8 mouse cellular contexts compared by ENCODE assay signal in genomic region chr16:30388522-30389209, GRCm38 (mm10). TPM values are rescaled to one million over a fixed set of nuclear protein-coding genes. Genes with fewer than 3 reads are reported as not detected.
A peak's percentile ranks its signal among the peaks of the same experiment; 100 is the strongest.
DNase-seq lines count a peak whose midpoint lies in the region; ATAC-seq and TF ChIP-seq lines count a peak whose summit lies in the region.

No protein-coding gene starts in this region.

- H3K36me3 ChIP-seq in CH12.LX (replicated peaks in 1 of 2; ENCODE audit: control insufficient read depth in 1 of 2, insufficient read depth in 1 of 2, low read length in 1 of 2): peaks cover 0 to 26% of the 10 kb centered on the region in 2 experiments
- H3K36me3 ChIP-seq in forebrain, embryonic 10.5 days (replicated peaks): peaks cover 33% of the 10 kb centered on the region
- no peaks in the 10 kb centered on the region for H3K36me3 ChIP-seq in heart, embryonic 15.5 days
- H3K36me3 ChIP-seq in liver, embryonic 13.5 days: peaks cover 17% of the 10 kb centered on the region
- H3K36me3 ChIP-seq in stomach, embryonic 14.5 days (ENCODE audit: control insufficient read depth, insufficient read depth, low read length): no peaks in the 10 kb centered on the region

- H3K4me2 ChIP-seq in CH12.LX (ENCODE audit: insufficient read depth, low read depth, poor library complexity, severe bottlenecking): peak overlapping the region; percentile 79
- H3K4me2 ChIP-seq in heart, embryonic 15.5 days: peak overlapping the region; percentile 92
- H3K4me2 ChIP-seq in liver, embryonic 13.5 days: peak overlapping the region; percentile 96
- H3K4me2 ChIP-seq in stomach, embryonic 14.5 days (replicated peaks; ENCODE audit: low read depth, low read length): peak overlapping the region; percentile 92

- peaks cover 33% of the 10 kb centered on the region for H3K79me2 ChIP-seq in CH12.LX (replicated peaks; ENCODE audit: control insufficient read depth, extremely low read depth, insufficient read depth, poor library complexity, severe bottlenecking)

- no peak for TF ChIP-seq RAD21 in CH12.LX (IDR thresholded peaks at IDR 0.05; ENCODE audit: low read depth, low read length)

- TF ChIP-seq EP300 in CH12.LX (IDR thresholded peaks at IDR 0.05; ENCODE audit: low read length): no peak

- 3% methylated on average over 69 of the region's 76 CpGs for WGBS in forebrain, embryonic 10.5 days
- under 1% methylated on average over 45 of the region's 76 CpGs for WGBS in heart, embryonic 15.5 days
- under 1% methylated on average over 49 of the region's 76 CpGs for WGBS in liver, embryonic 13.5 days (ENCODE audit: insufficient replicate concordance)
- WGBS in stomach, embryonic 14.5 days: under 1% methylated on average over 68 of the region's 76 CpGs

- peak; percentile 89 for ATAC-seq in heart, embryonic 15.5 days (replicated peaks; ENCODE audit: insufficient number of reproducible peaks, insufficient read depth, low FRiP score, low read depth)
- peak; percentile 85 for ATAC-seq in liver, embryonic 13.5 days (ENCODE audit: low read depth)
- peak; percentile 92 for ATAC-seq in stomach, embryonic 14.5 days (ENCODE audit: insufficient number of reproducible peaks, insufficient read depth, low FRiP score, low read depth)

- no peaks in the 10 kb centered on the region for H3K9me3 ChIP-seq in CH12.LX (replicated peaks; ENCODE audit: low read length)
- H3K9me3 ChIP-seq in forebrain, embryonic 10.5 days: peaks cover 7% of the 10 kb centered on the region; the same call in 1 of the 2 replicates
- H3K9me3 ChIP-seq in heart, embryonic 15.5 days (replicated peaks): no peaks in the 10 kb centered on the region
- no peaks in the 10 kb centered on the region for H3K9me3 ChIP-seq in liver, embryonic 13.5 days (replicated peaks)
- 0 out of 2 replicates have a peak, but pooled peaks cover 6% of the 10 kb centered on the region for H3K9me3 ChIP-seq in stomach, embryonic 14.5 days (ENCODE audit: control insufficient read depth, low read depth, low read length)

- peak; percentile 94 for DNase-seq in CH12.LX (ENCODE audit: extremely low read depth)
- DNase-seq in c-Kit-positive CD71-negative TER-119-negative erythroid progenitor cells, embryonic 14.5 days (ENCODE audit: low read depth): peak; percentile 86
- peak; percentile 91 for DNase-seq in forebrain, embryonic 10.5 days (ENCODE audit: extremely low spot score, low spot score)
- peak; percentile 94 for DNase-seq in kidney, postnatal 14 days
- peak; percentile 87 for DNase-seq in liver, embryonic 13.5 days
- DNase-seq in natural killer cell, adult 2 months (ENCODE audit: low spot score in 2 of 2): peak; percentile 82 to 88

- in situ Hi-C loops in CH12.LX (cut with MboI; ENCODE audit: low pct_ligation_motif_present, low pct_unique_long_range_greater_than_20kb, low sequenced_read_pairs): loop anchor here (25.0 kb wide), 1 partner anchor 674 kb away; no protein-coding TSS in a partner anchor

- peaks cover 16 to 43% of the 10 kb centered on the region in 2 experiments for H3K4me1 ChIP-seq in CH12.LX (ENCODE audit: control insufficient read depth in 1 of 2, insufficient read depth in 2 of 2)
- H3K4me1 ChIP-seq in forebrain, embryonic 10.5 days: peaks cover 30% of the 10 kb centered on the region
- peaks cover 30% of the 10 kb centered on the region for H3K4me1 ChIP-seq in heart, embryonic 15.5 days (replicated peaks)
- peaks cover 53% of the 10 kb centered on the region for H3K4me1 ChIP-seq in liver, embryonic 13.5 days (replicated peaks)
- peaks cover 15% of the 10 kb centered on the region; the same call in 1 of the 2 replicates for H3K4me1 ChIP-seq in stomach, embryonic 14.5 days (ENCODE audit: control insufficient read depth, insufficient read depth, low read length)

- no peaks in the 10 kb centered on the region for H3K27me3 ChIP-seq in CH12.LX (replicated peaks)
- H3K27me3 ChIP-seq in forebrain, embryonic 10.5 days (ENCODE audit: poor library complexity, severe bottlenecking): peaks cover 13% of the 10 kb centered on the region
- no peaks in the 10 kb centered on the region for H3K27me3 ChIP-seq in heart, embryonic 15.5 days
- H3K27me3 ChIP-seq in liver, embryonic 13.5 days: no peaks in the 10 kb centered on the region
- H3K27me3 ChIP-seq in stomach, embryonic 14.5 days (ENCODE audit: control insufficient read depth, insufficient read depth, low read length): no peaks in the 10 kb centered on the region

- TF ChIP-seq CTCF in CH12.LX (conservative IDR thresholded peaks at IDR 0.05 in 1 of 2, IDR thresholded peaks at IDR 0.05 in 1 of 2; ENCODE audit: low read depth in 2 of 2, low read length in 2 of 2): no peak

- dilution Hi-C loops in CH12.LX (cut with MboI; ENCODE audit: extremely low pct_ligation_motif_present, extremely low pct_unique_long_range_greater_than_20kb, low sequenced_read_pairs): no loop called here

- peak overlapping the region; percentile 93 for H3K9ac ChIP-seq in CH12.LX (ENCODE audit: insufficient read depth, low read depth)
- peak overlapping the region; percentile 90 for H3K9ac ChIP-seq in heart, embryonic 15.5 days
- H3K9ac ChIP-seq in liver, embryonic 13.5 days: peak overlapping the region; percentile 97
- H3K9ac ChIP-seq in stomach, embryonic 14.5 days (replicated peaks; ENCODE audit: low read depth, low read length): peak overlapping the region; percentile 95

- H3K27ac ChIP-seq in CH12.LX (ENCODE audit: insufficient read depth, low read depth): peak overlapping the region; percentile 75
- H3K27ac ChIP-seq in forebrain, embryonic 10.5 days: peak overlapping the region; percentile 96
- peak overlapping the region; percentile 76 for H3K27ac ChIP-seq in heart, embryonic 15.5 days
- H3K27ac ChIP-seq in liver, embryonic 13.5 days: peak overlapping the region; percentile 95
- H3K27ac ChIP-seq in stomach, embryonic 14.5 days (ENCODE audit: low read length): peak overlapping the region; percentile 83

- peak overlapping the region; percentile 78 to 94 (median 82) for H3K4me3 ChIP-seq in CH12.LX (replicated peaks in 1 of 3; ENCODE audit: low read depth in 2 of 3, low read length in 2 of 3, poor library complexity in 1 of 3)
- peak overlapping the region; percentile 95 for H3K4me3 ChIP-seq in forebrain, embryonic 10.5 days
- H3K4me3 ChIP-seq in heart, embryonic 15.5 days: peak overlapping the region; percentile 96
- peak overlapping the region; percentile 94 for H3K4me3 ChIP-seq in liver, embryonic 13.5 days (replicated peaks)
- H3K4me3 ChIP-seq in stomach, embryonic 14.5 days (ENCODE audit: low read depth, low read length): peak overlapping the region; percentile 81

- peak; percentile 96 for TF ChIP-seq POLR2A in CH12.LX (IDR thresholded peaks at IDR 0.05; ENCODE audit: low read depth, low read length)

TF ChIP-seq in CH12.LX, 34 proteins besides CTCF, POLR2A, EP300 and RAD21 (continues in another document):
- TF ChIP-seq IRF4 (IDR thresholded peaks at IDR 0.05; ENCODE audit: low read depth, low read length) (no peak; the same call in 1 of the 2 replicates), ETS1 (conservative IDR thresholded peaks at IDR 0.05; ENCODE audit: low read depth, low read length) (peak; percentile 20), NRF1 (IDR thresholded peaks at IDR 0.05; ENCODE audit: low read depth, low read length) (peak; percentile 27; the same call in 1 of the 2 replicates), MXI1 (IDR thresholded peaks at IDR 0.05; ENCODE audit: low read depth, low read length) (0 out of 2 replicates have a peak, but pooled peaks have one; percentile 49), ELF1 (IDR thresholded peaks at IDR 0.05; ENCODE audit: low read depth, low read length) (peak; percentile 58), ZMIZ1 (IDR thresholded peaks at IDR 0.05; ENCODE audit: low read depth, low read length) (peak; percentile 93), ZNF384 (IDR thresholded peaks at IDR 0.05; ENCODE audit: low read depth, low read length) (no peak), KAT2A (IDR thresholded peaks at IDR 0.05; ENCODE audit: insufficient replicate concordance, low read length) (0 out of 2 replicates have a peak, but pooled peaks have one; percentile 54), MYC (IDR thresholded peaks at IDR 0.05; ENCODE audit: low read depth, low read length) (no peak), CHD1 (IDR thresholded peaks at IDR 0.05; ENCODE audit: low read depth, low read length) (no peak; the same call in 1 of the 2 replicates), JUN (IDR thresholded peaks at IDR 0.05; ENCODE audit: insufficient read depth, low read depth, low read length) (no peak; the same call in 1 of the 2 replicates), E2F4 (IDR thresholded peaks at IDR 0.05; ENCODE audit: insufficient replicate concordance, low read depth, low read length) (no peak), SIN3A (IDR thresholded peaks at IDR 0.05; ENCODE audit: low read length) (peak; percentile 77), POLR2AphosphoS2 (IDR thresholded peaks at IDR 0.05; ENCODE audit: low read depth, low read length) (peak; percentile 58; the same call in 1 of the 2 replicates), ZKSCAN1 (IDR thresholded peaks at IDR 0.05; ENCODE audit: borderline replicate concordance, low read depth, low read length) (no peak), PAX5 (IDR thresholded peaks at IDR 0.05; ENCODE audit: low read length) (no peak), SMC3 (IDR thresholded peaks at IDR 0.05; ENCODE audit: low read depth, low read length) (no peak), NELFE (IDR thresholded peaks at IDR 0.05; ENCODE audit: low read depth, low read length) (peak; percentile 94), USF1 (IDR thresholded peaks at IDR 0.05; ENCODE audit: low read depth, low read length) (peak; percentile 95), TCF12 (IDR thresholded peaks at IDR 0.05; ENCODE audit: low read depth, low read length) (peak; percentile 89), MAZ (IDR thresholded peaks at IDR 0.05; ENCODE audit: low read depth, low read length) (peak; percentile 87), HCFC1 (IDR thresholded peaks at IDR 0.05; ENCODE audit: low read depth, low read length) (peak; percentile 70), MAX (IDR thresholded peaks at IDR 0.05; ENCODE audit: low read length) (peak; percentile 85), RCOR1 (conservative IDR thresholded peaks at IDR 0.05; ENCODE audit: low read depth, low read length) (no peak), BHLHE40 (IDR thresholded peaks at IDR 0.05; ENCODE audit: low read depth, low read length) (peak; percentile 96), GABPA (IDR thresholded peaks at IDR 0.05; ENCODE audit: insufficient replicate concordance, low read depth, low read length) (no peak)

RNA-seq across cellular contexts. Expression of gene Atp13a3, which starts 17.1 kb away (rescaled TPM):
- total RNA-seq in CH12.LX (2012; rRNA removed) (49.9 and 59.9 TPM in 2 replicates), CH12.LX (2014; rRNA removed) (46.7 and 46.9 TPM in 2 replicates)
- 59.1 and 73.0 TPM in 2 replicates for polyA plus RNA-seq in CH12.LX (2012; ENCODE audit: insufficient read length, low read depth)
- polyA plus RNA-seq in forebrain, embryonic 10.5 days (2016; fragmentation: Nextera tagmentation; extraction: Ambion mirVana): 9.9 and 10.5 TPM in 2 replicates
- 8.4 and 9.4 TPM in 2 replicates for polyA plus RNA-seq in heart, embryonic 15.5 days (2015; fragmentation: Nextera tagmentation; extraction: Ambion mirVana)
- polyA plus RNA-seq in liver, embryonic 13.5 days (2015; fragmentation: Nextera tagmentation; extraction: Ambion mirVana): 7.6 and 8.6 TPM in 2 replicates
- polyA plus RNA-seq in stomach, embryonic 14.5 days (2014; fragmentation: Nextera tagmentation; extraction: Ambion mirVana): 14.5 and 18.0 TPM in 2 replicates

Comparison
In these comparisons a context has a peak if more than half of its experiments do, and no peak if none do; other contexts are left out.
1. Peak in every context shown above with its lines: DNase-seq, ATAC-seq, H3K4me3 ChIP-seq and H3K27ac ChIP-seq.